ENCODE assay signal across 27 mouse cellular contexts in genomic region chr10:94918618-94919017, GRCm38 (mm10). TPM values are rescaled to one million over a fixed set of nuclear protein-coding genes. Genes with fewer than 3 reads are reported as not detected.
DNase-seq lines count a peak whose midpoint lies in the region; ATAC-seq lines count a peak whose summit lies in the region.
"Had no signal": no experiment of that assay in that cellular context is flagged by ENCODE, and none has a peak within 500 bp of the region (broad histone marks: within the 10 kb centered on the region; RNA-seq: fewer than 3 reads in every experiment).

No protein-coding gene starts in this region.

- no peak for DNase-seq in liver, embryonic 11.5 days (ENCODE audit: low spot score)
- DNase-seq in liver, result no peak
- DNase-seq in urinary bladder, postnatal 14 days (ENCODE audit: low spot score), result no peak
- DNase-seq in ovary, adult 18-20 months (ENCODE audit: low spot score), result no peak
- no peak for DNase-seq in urinary bladder, adult 2 months (ENCODE audit: low spot score)
- DNase-seq: adrenal gland, postnatal 14 days; cerebellum, adult 18-20 months; cerebellum, postnatal 10 days; gastrocnemius, postnatal 25 days; heart, adult 11 months; kidney, adult 18-20 months; kidney, postnatal 25 days; midbrain, embryonic 14.5 days; right cerebral cortex, postnatal 14 days had no signal

- peak overlapping the region; percentile 33; the same call in 1 of the 2 replicates for H3K4me3 ChIP-seq in liver, embryonic 11.5 days (ENCODE audit: low read depth, low read length)
- H3K4me3 ChIP-seq in brown adipose tissue, adult 24 weeks (ENCODE audit: insufficient read depth, low read depth, low read length), result no peak overlapping the region
- peak overlapping the region; percentile 53 for H3K4me3 ChIP-seq in liver, embryonic 15.5 days (replicated peaks)
- H3K4me3 ChIP-seq: forebrain, embryonic 13.5 days; heart, embryonic 10.5 days; kidney, embryonic 15.5 days; limb, embryonic 10.5 days; limb, embryonic 15.5 days; lung, embryonic 15.5 days; stomach, embryonic 15.5 days had no signal

- H3K9me3 ChIP-seq in liver, embryonic 11.5 days (ENCODE audit: control insufficient read depth, low read length), result no peaks in the 10 kb centered on the region
- no peaks in the 10 kb centered on the region for H3K9me3 ChIP-seq in liver, embryonic 15.5 days (replicated peaks)
- H3K9me3 ChIP-seq: forebrain, embryonic 13.5 days; G1E; heart, embryonic 10.5 days; heart, embryonic 15.5 days; kidney, embryonic 15.5 days; limb, embryonic 10.5 days; limb, embryonic 15.5 days; lung, embryonic 15.5 days; stomach, embryonic 15.5 days had no signal

- H3K27ac ChIP-seq in liver, embryonic 11.5 days (ENCODE audit: low read depth, low read length), result 0 out of 2 replicates have a peak overlapping the region, but pooled peaks have one; percentile 70
- H3K27ac ChIP-seq in brown adipose tissue, adult 24 weeks (replicated peaks; ENCODE audit: low read depth, low read length), result peak overlapping the region; percentile 54
- peak overlapping the region; percentile 88 for H3K27ac ChIP-seq in liver, embryonic 15.5 days (replicated peaks)
- H3K27ac ChIP-seq: forebrain, embryonic 13.5 days; heart, embryonic 10.5 days; heart, embryonic 15.5 days; limb, embryonic 10.5 days; limb, embryonic 15.5 days; stomach, embryonic 15.5 days had no signal

- ATAC-seq in liver, embryonic 11.5 days (replicated peaks; ENCODE audit: low FRiP score), result no peak
- no peak for ATAC-seq in liver, embryonic 15.5 days (ENCODE audit: insufficient read depth)
- ATAC-seq: forebrain, embryonic 13.5 days; hindbrain, embryonic 16.5 days; Patski had no signal

- peaks cover 45% of the 10 kb centered on the region for H3K4me1 ChIP-seq in liver, embryonic 11.5 days (replicated peaks; ENCODE audit: control insufficient read depth, insufficient read depth, low read length)
- peaks cover 5% of the 10 kb centered on the region; the same call in 1 of the 2 replicates for H3K4me1 ChIP-seq in brown adipose tissue, adult 24 weeks (ENCODE audit: control insufficient read depth, insufficient read depth, insufficient read length, low read length)
- H3K4me1 ChIP-seq in liver, embryonic 15.5 days (replicated peaks), result peaks cover 84% of the 10 kb centered on the region

- no peaks in the 10 kb centered on the region for H3K36me3 ChIP-seq in liver, embryonic 11.5 days (ENCODE audit: control insufficient read depth, insufficient read depth, low read length)
- H3K36me3 ChIP-seq in liver, embryonic 15.5 days (replicated peaks), result no peaks in the 10 kb centered on the region
- H3K36me3 ChIP-seq: heart, embryonic 15.5 days; kidney, embryonic 15.5 days; limb, embryonic 10.5 days; limb, embryonic 15.5 days; lung, embryonic 15.5 days; stomach, embryonic 15.5 days had no signal

- H3K9ac ChIP-seq in liver, embryonic 11.5 days (ENCODE audit: low read depth, low read length), result peak overlapping the region; percentile 60
- H3K9ac ChIP-seq in liver, embryonic 15.5 days, result peak overlapping the region; percentile 54; the same call in 1 of the 2 replicates
- H3K9ac ChIP-seq: forebrain, embryonic 13.5 days; heart, embryonic 15.5 days; kidney, embryonic 15.5 days; limb, embryonic 15.5 days; lung, embryonic 15.5 days; stomach, embryonic 15.5 days had no signal

- peak overlapping the region; percentile 61 for H3K4me2 ChIP-seq in liver, embryonic 11.5 days
- H3K4me2 ChIP-seq in liver, embryonic 15.5 days, result peak overlapping the region; percentile 71
- H3K4me2 ChIP-seq: forebrain, embryonic 13.5 days; kidney, embryonic 15.5 days; lung, embryonic 15.5 days; stomach, embryonic 15.5 days had no signal

- WGBS in liver, embryonic 11.5 days, result 72% methylated on average over 7 of the region's 7 CpGs
- WGBS in liver, embryonic 15.5 days (ENCODE audit: insufficient replicate concordance), result 52% methylated on average over 7 of the region's 7 CpGs

- no peaks in the 10 kb centered on the region for H3K27me3 ChIP-seq in liver, embryonic 11.5 days (replicated peaks; ENCODE audit: control insufficient read depth, insufficient read depth, low read length)
- H3K27me3 ChIP-seq in liver, embryonic 15.5 days, result no peaks in the 10 kb centered on the region
- H3K27me3 ChIP-seq: forebrain, embryonic 13.5 days; heart, embryonic 15.5 days; kidney, embryonic 15.5 days; limb, embryonic 15.5 days; lung, embryonic 15.5 days; Patski; stomach, embryonic 15.5 days had no signal

RNA-seq across cellular contexts. Expression of gene Plxnc1, which starts 26.0 kb away (rescaled TPM):
- polyA plus RNA-seq in liver, embryonic 11.5 days (2014; fragmentation: Nextera tagmentation; extraction: Ambion mirVana), result 5.3 and 6.0 TPM in 2 replicates
- polyA plus RNA-seq in brown adipose tissue, adult 24 weeks (2012; ENCODE audit: insufficient read depth, insufficient read length, missing spikeins), result 0.50 and 1.1 TPM in 2 replicates
- 2.1 and 2.2 TPM in 2 replicates for polyA plus RNA-seq in liver, embryonic 15.5 days (2015; fragmentation: Nextera tagmentation; extraction: Ambion mirVana)
- 1.0 and 1.6 TPM in 2 replicates for polyA plus RNA-seq in urinary bladder, adult 2 months (2012; rRNA removed)
